ENCODE assay signal across 8 mouse cellular contexts in genomic region chr10:24493392-24493791, GRCm38 (mm10).
DNase-seq lines count a peak whose midpoint lies in the region; ATAC-seq lines count a peak whose summit lies in the region.

No protein-coding gene starts in this region.

- H3K27ac ChIP-seq in heart, embryonic 14.5 days (replicated peaks in 1 of 2; ENCODE audit: control insufficient read depth in 1 of 2, insufficient read depth in 1 of 2, low read depth in 2 of 2, low read length in 2 of 2) = peak overlapping the region; percentile 79 to 95
- H3K27ac ChIP-seq in midbrain, embryonic 10.5 days (replicated peaks) = no peak overlapping the region

- ATAC-seq in heart, embryonic 14.5 days (ENCODE audit: insufficient number of reproducible peaks, insufficient read depth, low FRiP score, low read depth) = peak; percentile 76; the same call in 1 of the 2 replicates

- H3K4me1 ChIP-seq in heart, embryonic 14.5 days (ENCODE audit: control insufficient read depth in 2 of 2, insufficient read depth in 2 of 2, low read length in 2 of 2) = peaks cover 3 to 21% of the 10 kb centered on the region in 2 experiments
- no peaks in the 10 kb centered on the region for H3K4me1 ChIP-seq in midbrain, embryonic 10.5 days

- H3K4me2 ChIP-seq in heart, embryonic 14.5 days (ENCODE audit: low read length) = peak overlapping the region; percentile 42

- no peaks in the 10 kb centered on the region for H3K27me3 ChIP-seq in heart, embryonic 14.5 days (ENCODE audit: control insufficient read depth, insufficient read depth, low read length)
- H3K27me3 ChIP-seq in midbrain, embryonic 10.5 days (ENCODE audit: low read depth, poor library complexity, severe bottlenecking) = no peaks in the 10 kb centered on the region

- peak overlapping the region; percentile 27; the same call in 1 of the 2 replicates for H3K9ac ChIP-seq in heart, embryonic 14.5 days (ENCODE audit: low read length)

- H3K9me3 ChIP-seq in heart, embryonic 14.5 days (ENCODE audit: control insufficient read depth, low read length) = no peaks in the 10 kb centered on the region
- no peaks in the 10 kb centered on the region for H3K9me3 ChIP-seq in midbrain, embryonic 10.5 days (replicated peaks)

- no peak overlapping the region for H3K4me3 ChIP-seq in heart, embryonic 14.5 days (ENCODE audit: control insufficient read depth in 1 of 2, insufficient read depth in 1 of 2, low read depth in 1 of 2, low read length in 2 of 2)
- no peak overlapping the region for H3K4me3 ChIP-seq in midbrain, embryonic 10.5 days

- WGBS in heart, embryonic 14.5 days = 16% methylated on average over 4 of the region's 4 CpGs
- 76% methylated on average over 4 of the region's 4 CpGs for WGBS in midbrain, embryonic 10.5 days

- H3K36me3 ChIP-seq in heart, embryonic 14.5 days (ENCODE audit: control insufficient read depth, insufficient read depth, low read length) = no peaks in the 10 kb centered on the region
- H3K36me3 ChIP-seq in midbrain, embryonic 10.5 days = no peaks in the 10 kb centered on the region

- DNase-seq in 3T3-L1 (ENCODE audit: low read depth, low spot score) = peak; percentile 92
- peak; percentile 78 for DNase-seq in adrenal gland, postnatal 10 days
- peak; percentile 56 to 74 for DNase-seq in lung, adult 18-20 months
- DNase-seq in frontal cortex, postnatal 25 days (ENCODE audit: low spot score in 2 of 2) = no peak
- DNase-seq in embryo, embryonic 11 days = no peak
- DNase-seq in layer of hippocampus, postnatal 10 days (ENCODE audit: low spot score in 2 of 2) = no peak
- DNase-seq in midbrain, embryonic 10.5 days (ENCODE audit: low spot score) = no peak

Comparison
In these comparisons a context has a peak if more than half of its experiments do, and no peak if none do; other contexts are left out.
1. DNase-seq: peak in 3T3-L1 (single experiment), adrenal gland, postnatal 10 days (single experiment) and lung, adult 18-20 months (2 of 2); none in frontal cortex, postnatal 25 days (0 of 2), embryo, embryonic 11 days (single experiment), layer of hippocampus, postnatal 10 days (0 of 2) and midbrain, embryonic 10.5 days (single experiment).